Mouse (Mus musculus): Measurements from ENCODE around the gene 1110008L16Rik.
"Not testable (repeated sequence)": the region's sequence is repeated elsewhere in the genome, so short reads cannot be mapped to it uniquely, and the experiment has no call there.

Gene 1110008L16Rik

DNA sequence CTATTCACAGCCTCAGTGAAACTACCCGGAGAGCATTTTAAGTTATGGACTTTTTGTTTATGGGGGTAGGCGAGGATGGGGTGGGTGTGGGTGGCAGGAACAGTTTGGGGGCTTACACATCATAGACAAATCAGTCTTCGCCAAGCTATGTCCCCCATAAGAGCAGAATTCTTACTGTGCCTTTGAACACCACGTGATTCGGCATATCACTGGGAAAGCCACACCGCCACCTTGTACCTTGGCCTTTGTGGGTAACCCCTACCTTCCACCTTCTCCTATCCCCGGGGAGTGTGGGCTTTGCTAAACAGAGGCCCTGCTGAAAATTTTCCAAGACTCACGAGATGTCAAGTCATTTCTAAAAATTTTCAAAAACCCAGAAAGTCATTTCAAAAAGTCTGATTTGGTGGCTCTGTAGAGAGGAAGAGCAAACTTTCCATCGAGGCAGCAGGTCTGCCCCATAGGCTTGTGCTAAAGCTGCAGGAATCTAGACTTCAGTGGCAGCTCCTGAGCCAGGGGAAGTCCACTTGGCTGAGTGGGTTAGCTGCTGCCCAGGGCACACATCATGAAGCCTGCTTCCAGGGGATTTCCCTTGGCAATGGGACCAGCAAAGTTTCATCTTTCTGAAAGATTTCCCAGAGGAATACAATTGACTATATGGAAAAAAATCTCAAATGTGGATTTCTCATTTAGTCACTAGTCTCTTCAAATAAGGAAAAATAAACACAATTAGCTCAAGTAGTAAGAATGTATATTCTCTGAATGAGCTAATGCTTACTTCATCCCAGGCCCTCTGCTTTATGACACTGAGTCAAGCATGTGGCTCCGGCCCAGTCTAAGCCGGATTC, 93.6 kb downstream of the 1110008L16Rik start:
- no peak for DNase-seq (ENCODE audit: low read depth)

DNA sequence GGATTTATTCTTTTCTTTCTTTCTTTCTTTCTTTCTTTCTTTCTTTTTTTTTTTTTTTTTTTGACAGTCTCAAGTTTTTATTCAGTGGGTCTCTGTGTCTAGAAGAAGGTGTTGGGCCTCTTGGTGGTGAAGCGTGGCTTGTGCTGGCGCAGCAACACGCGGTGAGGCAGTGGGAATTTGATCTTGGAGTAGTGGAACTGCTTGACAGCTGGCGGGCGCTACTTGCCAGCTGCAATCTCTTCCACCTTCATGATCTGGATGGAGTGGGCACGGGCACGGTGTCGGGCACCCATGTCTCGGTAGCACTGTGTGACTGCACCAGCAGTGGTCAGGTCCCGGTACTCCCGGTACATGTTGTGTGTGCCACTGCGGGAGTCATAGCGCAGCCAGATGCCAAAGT, 96.2 kb downstream of the 1110008L16Rik start:
- DNase-seq (ENCODE audit: low read depth): not testable (repeated sequence)

DNA sequence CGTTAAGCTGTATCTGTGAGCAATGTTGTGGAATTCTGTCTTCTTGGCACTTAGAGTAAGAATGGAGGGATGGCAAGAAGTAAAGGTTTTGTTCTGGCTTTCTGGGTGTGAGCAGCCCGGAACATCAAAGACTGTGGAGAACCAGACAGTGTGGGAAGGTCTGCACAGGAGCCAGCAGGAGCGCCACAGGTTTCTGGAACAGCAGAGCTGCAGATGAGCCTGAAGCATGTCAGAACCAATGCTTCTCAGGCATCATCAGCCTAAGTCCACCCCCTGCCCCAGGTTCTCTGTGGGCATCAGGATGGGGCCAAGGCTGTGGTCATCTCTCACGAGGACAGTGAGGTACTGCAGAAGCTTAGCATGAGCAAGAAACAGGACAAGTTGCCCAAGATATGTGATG, 97.2 kb downstream of the 1110008L16Rik start:
- no peak for DNase-seq (ENCODE audit: low read depth)

DNA sequence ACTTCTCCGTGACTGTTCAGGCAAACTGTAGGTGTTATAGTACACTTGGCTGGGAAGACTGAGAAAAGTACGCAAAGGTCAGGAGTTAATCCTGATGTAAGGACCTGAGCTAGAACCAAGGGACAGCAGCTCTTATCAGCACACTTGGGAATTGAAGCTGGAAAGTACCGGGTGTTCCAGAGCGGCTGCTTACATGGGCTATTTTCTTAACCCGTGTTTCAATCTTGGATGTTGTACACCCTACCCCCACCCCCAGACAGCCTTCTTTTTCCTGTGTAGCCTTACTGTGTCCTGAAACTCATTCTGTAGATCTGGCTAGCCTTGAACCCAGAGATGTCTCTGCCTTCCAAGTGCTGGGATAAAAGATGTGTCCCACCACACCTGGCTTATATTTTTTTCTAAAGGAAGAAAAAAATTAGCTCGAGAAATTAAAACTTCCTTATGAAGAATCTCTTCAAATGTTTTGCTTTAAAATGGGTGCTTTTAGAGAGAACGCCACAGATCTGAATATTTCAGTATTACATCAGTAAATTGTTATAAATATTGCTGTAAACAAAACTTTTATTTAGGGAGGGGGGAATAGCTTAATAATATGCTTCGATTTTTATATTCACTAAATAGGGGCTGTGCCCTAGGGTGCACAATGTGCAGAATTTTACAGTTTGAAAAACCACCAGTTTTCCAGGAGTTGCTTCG, 98.3 kb downstream of the 1110008L16Rik start:
- DNase-seq (ENCODE audit: low read depth): no peak

DNA sequence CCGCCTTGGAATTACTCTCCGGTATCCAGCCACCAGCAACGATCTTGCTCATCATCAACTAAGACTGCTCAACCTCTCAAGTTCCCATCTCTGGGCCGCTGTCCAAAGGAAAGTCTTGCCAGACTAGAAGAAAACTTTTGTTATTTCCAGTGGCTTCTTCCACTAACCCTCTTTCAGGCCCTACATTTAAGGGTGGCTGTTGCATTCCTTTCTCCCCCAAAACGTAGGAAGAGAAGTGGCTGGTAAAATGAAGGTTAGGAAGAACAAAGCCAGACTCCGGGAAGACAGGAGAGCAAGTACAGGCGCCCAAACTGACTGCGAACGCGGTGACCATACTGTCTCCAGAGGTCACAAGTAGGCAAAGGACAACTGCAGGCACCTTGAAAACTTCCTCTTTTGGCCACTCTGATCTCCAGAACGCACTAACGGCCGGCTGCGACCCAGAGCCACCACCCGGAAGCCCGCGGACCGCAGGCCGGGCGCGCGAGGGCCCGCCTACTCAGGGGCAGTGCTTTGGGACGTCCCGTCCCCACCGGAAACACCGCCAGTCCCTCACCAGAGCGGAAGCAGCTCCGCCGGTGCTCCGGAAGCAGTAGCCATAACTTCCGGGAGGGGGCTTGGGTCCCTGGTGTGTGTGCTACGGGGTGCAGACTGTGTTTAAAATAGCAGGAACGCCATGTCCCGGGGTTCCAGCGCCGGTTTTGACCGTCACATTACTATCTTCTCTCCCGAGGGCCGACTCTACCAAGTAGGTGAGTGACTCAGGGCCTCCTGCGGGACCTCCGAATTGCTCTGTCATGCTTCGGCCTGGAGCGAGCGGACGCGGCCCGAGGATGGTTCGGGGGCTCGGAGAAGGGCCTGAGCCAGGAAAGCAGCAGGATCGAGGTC, 99.1 kb downstream of the 1110008L16Rik start:
- DNase-seq (ENCODE audit: low read depth): peak; percentile 72

DNA sequence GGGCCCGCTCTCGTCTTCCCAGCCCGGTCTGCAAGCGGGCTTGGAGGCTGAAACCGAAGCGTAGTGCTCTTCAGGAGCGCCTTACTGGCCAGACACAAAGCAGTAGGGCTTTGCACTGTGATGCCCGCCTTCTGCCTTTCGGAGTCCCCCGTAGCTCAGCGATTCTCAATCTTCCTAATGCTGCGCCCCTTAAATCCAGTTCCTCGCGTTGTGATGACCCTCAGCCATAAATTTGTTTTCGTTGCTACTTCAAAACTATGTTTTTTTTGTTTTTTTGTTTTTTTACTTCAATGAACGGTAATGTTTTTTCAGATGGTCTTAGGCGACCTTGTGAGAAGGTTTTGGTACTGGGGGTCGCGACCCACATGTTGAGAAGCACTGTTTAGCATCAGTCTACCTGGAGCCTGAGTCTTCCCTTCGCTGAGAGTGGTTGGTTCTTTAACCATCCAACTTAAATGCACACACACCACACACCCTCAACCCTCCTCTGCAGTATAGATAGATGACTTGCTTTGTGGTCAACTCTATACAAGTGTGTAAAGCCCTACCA, 99.8 kb downstream of the 1110008L16Rik start:
- DNase-seq (ENCODE audit: low read depth): no peak

DNA sequence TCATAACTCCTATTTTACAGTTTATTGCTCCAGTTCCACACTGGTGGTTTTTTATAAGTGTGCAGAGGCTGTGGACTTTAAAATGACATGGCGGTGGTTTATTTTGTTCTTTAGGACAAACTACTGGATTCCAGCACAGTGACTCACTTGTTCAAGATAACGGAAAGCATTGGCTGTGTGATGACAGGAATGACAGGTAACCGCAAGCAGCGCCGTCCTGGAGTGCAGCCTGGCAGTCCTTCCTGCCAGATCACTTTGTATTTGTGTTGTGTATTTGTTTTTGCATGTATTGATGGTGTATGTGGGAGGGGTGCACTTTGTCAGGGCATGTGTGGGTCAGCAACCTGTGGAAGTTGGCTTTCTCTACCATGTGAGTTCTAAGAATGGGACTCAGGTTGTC, 108.5 kb downstream of the 1110008L16Rik start:
- no peak for DNase-seq (ENCODE audit: low read depth)

DNA sequence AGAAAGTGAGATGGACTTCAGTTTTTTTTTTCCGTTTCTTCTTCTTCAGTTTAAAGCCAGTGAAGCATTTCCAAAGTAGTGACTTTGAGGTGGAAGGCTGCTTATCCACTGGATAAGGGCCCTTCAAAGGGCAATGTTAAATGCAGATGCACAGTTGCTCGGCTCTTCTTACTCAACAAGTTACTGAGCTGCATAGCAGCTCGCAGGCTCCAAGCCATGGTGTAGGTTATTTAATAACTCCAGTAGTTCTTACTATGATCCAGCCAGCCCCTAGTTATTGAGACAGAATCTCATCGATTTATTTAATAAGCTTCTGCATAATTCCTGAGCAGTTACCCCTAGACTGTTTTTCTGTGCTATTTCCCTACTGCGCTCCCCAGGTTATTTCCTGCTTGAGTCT, 115.9 kb downstream of the 1110008L16Rik start:
- no peak for DNase-seq (ENCODE audit: low read depth)

DNA sequence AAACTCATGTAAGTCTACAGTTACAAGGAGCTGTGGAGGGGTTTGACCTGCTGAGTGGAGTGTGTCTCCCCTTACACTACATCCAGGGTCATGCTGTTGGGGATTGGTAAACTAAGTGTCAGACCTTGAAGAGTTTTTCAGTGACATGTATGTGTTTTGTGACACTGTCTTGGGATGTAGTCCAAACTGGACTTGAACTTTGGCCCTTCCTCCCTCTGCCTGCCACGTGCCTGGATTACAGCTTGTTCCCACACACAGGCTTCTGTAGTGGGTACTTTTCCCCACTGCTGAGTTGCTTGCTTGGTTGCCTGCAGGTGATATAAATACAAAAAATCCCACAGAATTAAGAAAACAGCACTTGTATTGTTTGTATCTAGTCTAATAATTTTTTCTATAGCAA, 116.4 kb downstream of the 1110008L16Rik start:
- no peak for DNase-seq (ENCODE audit: low read depth)

DNA sequence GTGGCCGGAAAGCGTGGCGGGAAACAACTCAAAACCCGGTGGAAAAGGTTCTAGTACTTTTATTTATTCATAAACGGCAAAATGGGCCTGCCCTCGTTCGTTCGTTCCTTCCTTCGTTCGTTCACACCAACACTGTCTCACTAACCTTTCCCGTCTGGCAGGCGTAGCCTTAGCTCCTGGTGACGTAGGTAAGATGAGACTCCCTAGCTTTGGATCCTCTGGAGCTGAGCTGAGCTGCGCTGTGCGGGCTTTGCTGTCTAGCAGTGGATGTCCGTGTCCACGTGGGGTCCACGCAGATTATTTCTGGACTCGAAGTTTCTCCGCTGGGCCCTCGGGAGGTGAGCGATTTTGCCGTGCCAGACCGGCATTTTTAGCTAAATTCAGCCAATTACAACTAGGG, 120.8 kb downstream of the 1110008L16Rik start:
- no peak for DNase-seq (ENCODE audit: low read depth)

DNA sequence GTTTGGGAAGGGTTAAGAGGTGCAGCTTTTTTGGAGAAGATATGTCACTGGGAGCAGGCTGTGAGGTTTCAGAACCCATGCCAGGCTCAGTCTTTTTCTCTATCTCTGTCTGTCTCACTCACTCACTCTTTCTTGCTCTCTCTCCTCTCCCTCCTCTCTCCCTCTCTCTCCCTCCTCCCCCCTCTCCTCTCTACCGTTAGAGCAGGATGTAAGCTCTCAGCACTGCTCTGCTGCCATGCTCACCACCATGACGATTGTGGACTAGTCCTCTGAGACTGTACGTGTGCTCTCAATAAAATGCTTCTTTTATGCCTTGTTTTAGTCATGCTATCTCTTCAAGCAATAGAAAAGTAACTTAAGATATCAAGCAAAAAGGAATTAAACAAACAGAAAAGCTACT, 122.7 kb downstream of the 1110008L16Rik start:
- no peak for DNase-seq (ENCODE audit: low read depth)

DNA sequence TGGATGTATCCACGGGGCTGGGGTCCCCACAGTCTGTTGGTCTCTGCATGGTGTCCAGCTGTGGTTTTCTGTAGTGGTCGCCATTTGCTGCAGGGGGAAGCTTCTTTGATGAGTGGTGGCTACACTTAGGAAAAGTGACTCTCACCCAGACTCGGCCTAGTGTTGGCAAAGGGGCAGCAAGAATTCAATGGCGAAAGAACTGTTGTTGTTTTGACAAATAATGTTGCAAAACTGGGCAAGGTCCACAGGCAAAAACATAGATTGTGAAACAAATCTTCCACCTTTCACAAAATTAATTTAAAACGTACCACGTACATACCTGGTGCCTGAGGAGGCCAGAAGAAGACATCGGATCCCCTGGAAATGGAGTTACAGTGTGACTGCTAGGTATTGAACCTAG, 126.9 kb downstream of the 1110008L16Rik start:
- DNase-seq (ENCODE audit: low read depth): no peak

DNA sequence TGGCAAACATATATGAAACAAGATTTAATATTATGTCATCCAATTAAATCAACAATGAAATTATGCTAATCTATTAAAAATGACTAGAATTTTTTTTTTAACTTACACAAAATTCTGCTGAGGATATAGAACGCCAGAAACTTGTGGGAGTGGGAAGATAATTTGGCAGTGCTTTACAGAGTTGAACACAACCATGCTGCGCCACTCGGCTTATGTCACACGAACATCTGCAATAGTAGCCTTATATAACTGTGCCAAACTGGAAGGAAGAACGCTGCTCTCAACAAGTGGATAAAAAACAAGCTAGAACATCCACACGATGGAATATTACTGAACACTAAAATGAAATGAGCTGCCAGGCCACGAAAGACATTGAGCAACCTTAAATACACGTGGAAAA, 129.8 kb downstream of the 1110008L16Rik start:
- no peak for DNase-seq (ENCODE audit: low read depth)

DNA sequence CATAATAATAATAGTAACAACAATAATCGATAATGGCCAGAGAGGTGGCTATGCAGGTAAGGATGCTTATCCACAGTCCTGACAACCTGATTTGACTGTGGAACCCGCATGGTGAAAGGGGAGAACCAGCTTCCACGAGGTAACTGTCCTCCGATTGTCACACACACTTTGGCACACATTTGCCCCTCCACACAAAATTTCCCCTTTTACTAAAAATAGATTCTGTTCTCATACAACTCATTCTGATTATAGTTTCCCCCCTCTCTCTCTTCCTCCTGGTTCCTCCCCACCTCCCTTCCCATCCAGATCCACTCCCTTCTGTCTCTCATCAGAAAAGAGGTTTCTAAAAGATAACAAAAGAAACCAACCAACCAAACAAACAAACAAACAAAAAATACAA, 130.6 kb downstream of the 1110008L16Rik start:
- no peak for DNase-seq (ENCODE audit: low read depth)

All from fibroblast of lung, adult 2 months (primary cell).